In genomic region chr2:137116675-137117320, GRCm38 (mm10) we compare ENCODE assay signal across 8 mouse cellular contexts. TPM values are rescaled to one million over a fixed set of nuclear protein-coding genes. Genes with fewer than 3 reads are reported as not detected.
A peak's percentile ranks its signal among the peaks of the same experiment; 100 is the strongest.
DNase-seq lines count a peak whose midpoint lies in the region; ATAC-seq lines count a peak whose summit lies in the region.

No protein-coding gene starts in this region.

- peaks cover 15% of the 10 kb centered on the region; the same call in 1 of the 2 replicates for H3K4me1 ChIP-seq in intestine, embryonic 16.5 days (ENCODE audit: control insufficient read depth, insufficient read depth, low read length)

- WGBS in intestine, embryonic 16.5 days: under 1% methylated on average over 58 of the region's 61 CpGs

- H3K4me2 ChIP-seq in intestine, embryonic 16.5 days (ENCODE audit: low read depth, low read length): peak overlapping the region; percentile 96

- H3K9me3 ChIP-seq in intestine, embryonic 16.5 days (ENCODE audit: control insufficient read depth, low read length): no peaks in the 10 kb centered on the region

- H3K9ac ChIP-seq in intestine, embryonic 16.5 days (ENCODE audit: low read depth, low read length): peak overlapping the region; percentile 80

- intact Hi-C loops in left cerebral cortex, postnatal 14 days (cut with DNase I): loop anchor here (5.0 to 10.0 kb wide), 3 partner anchors 202 to 828 kb away; no protein-coding TSS in a partner anchor

- peak overlapping the region; percentile 98 for H3K27ac ChIP-seq in intestine, embryonic 16.5 days (ENCODE audit: low read length)

- no peaks in the 10 kb centered on the region for H3K27me3 ChIP-seq in intestine, embryonic 16.5 days (replicated peaks; ENCODE audit: control insufficient read depth, insufficient read depth, low read length)

- ATAC-seq in granulocyte monocyte progenitor cell, adult 5-6 weeks (replicated peaks; ENCODE audit: poor library complexity, severe bottlenecking): peak; percentile 28
- peak; percentile 93 for ATAC-seq in intestine, embryonic 16.5 days
- peak; percentile 33 for ATAC-seq in megakaryocyte progenitor cell, adult 5-6 weeks (replicated peaks; ENCODE audit: poor library complexity)

- peak overlapping the region; percentile 77 for H3K4me3 ChIP-seq in intestine, embryonic 16.5 days (ENCODE audit: low read length)

- no peaks in the 10 kb centered on the region for H3K36me3 ChIP-seq in intestine, embryonic 16.5 days (ENCODE audit: control insufficient read depth, insufficient read depth, low read length)

- peak; percentile 90 for DNase-seq in adrenal gland, adult 8-10 months
- peak; percentile 99 for DNase-seq in embryo, embryonic 11 days
- DNase-seq in left cerebral cortex, postnatal 14 days (ENCODE audit: low spot score in 2 of 2): peak; percentile 58 to 71
- DNase-seq in right cerebral cortex, adult 2 months (ENCODE audit: low spot score in 2 of 2): peak; percentile 58 to 70
- peak; percentile 91 for DNase-seq in urinary bladder, adult 2 months (ENCODE audit: low spot score)

RNA-seq across cellular contexts. Expression of gene Jag1, which starts 0.4 kb away (rescaled TPM):
- total RNA-seq in adrenal gland, adult 8-10 months (2022): 10 to 100 TPM in 3 of 4 experiments, 1 to 10 TPM in 1; 10.0 to 13.4 (median 12.6) TPM
- total RNA-seq in granulocyte monocyte progenitor cell, adult 5-6 weeks (2014; fragmentation: Nextera tagmentation): 0.13 TPM in 1 of 2 replicates, not detected in the other
- total RNA-seq in granulocyte monocyte progenitor cell, adult 5-6 weeks (2017): 0.26 and 0.41 TPM in 2 replicates
- 5.1 and 8.9 TPM in 2 replicates for polyA plus RNA-seq in intestine, embryonic 16.5 days (2015; fragmentation: Nextera tagmentation; extraction: Ambion mirVana)
- total RNA-seq in left cerebral cortex, postnatal 14 days (2021): 1 to 10 TPM; 6.0 to 6.5 TPM
- total RNA-seq in megakaryocyte progenitor cell, adult 5-6 weeks (2015): 0.62 and 0.76 TPM in 2 replicates
- total RNA-seq in megakaryocyte progenitor cell, adult 5-6 weeks (2017): 0.81 and 1.00 TPM in 2 replicates
- 8.1 and 20.0 TPM in 2 replicates for polyA plus RNA-seq in urinary bladder, adult 2 months (2012; rRNA removed)

Comparison
In these comparisons a context has a peak if more than half of its experiments do, and no peak if none do; other contexts are left out.
1. Peak in every context shown above with its lines: DNase-seq, ATAC-seq, H3K4me3 ChIP-seq and H3K27ac ChIP-seq.
2. ATAC-seq: peak in every context shown above with its lines; median percentile 93 in intestine, embryonic 16.5 days; 33 in megakaryocyte progenitor cell, adult 5-6 weeks; 28 in granulocyte monocyte progenitor cell, adult 5-6 weeks.